Mouse (Mus musculus) bone marrow macrophage, adult 2 months (primary cell): Measurements from ENCODE around the gene Adam12.
A peak's percentile ranks its signal among the peaks of the same experiment; 100 is the strongest.

Experiments
- CTCF ChIP-seq: IDR thresholded peaks from 2 replicates; pipeline ENCODE4 v1.5.1; 2012; ENCODE audit warnings: low read depth, mild to moderate bottlenecking, low read length, moderate library complexity
- POLR2A ChIP-seq: IDR thresholded peaks from 2 replicates; pipeline ENCODE4 v1.6.1; 2012; ENCODE audit warnings: mild to moderate bottlenecking, low read depth, low read length, borderline replicate concordance

GRCm38 (mm10) chr7:134223444-134224161 lies 8.3 kb downstream of the Adam12 start:
- TF ChIP-seq CTCF (peak; percentile 71), POLR2A (no peak)
